Mouse (Mus musculus): ENCODE data around the gene Cnpy2.
A peak's percentile ranks its signal among the peaks of the same experiment; 100 is the strongest.

The Cnpy2 gene

DNA sequence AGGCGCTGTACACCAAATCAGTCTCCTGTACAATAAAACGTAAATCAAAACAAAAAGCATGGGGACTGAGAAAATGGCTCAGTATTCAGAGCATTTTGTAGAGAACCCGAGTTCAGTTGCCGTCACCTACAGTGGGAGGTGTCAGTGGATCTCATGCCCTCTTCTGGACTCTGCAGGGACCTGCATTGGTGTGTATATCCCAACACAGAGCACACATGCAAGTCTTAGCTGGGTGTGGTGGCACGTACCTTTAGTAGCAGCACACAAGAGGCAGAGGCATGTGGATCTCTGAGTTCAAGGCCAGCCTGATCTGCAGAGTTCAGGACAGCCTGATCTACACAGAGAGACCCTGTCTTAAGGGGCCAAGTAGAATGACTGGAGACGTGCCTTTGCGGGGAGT lies 12.6 kb upstream of the Cnpy2 start:
- TF ChIP-seq GATA4 (IDR thresholded peaks at IDR 0.05; ENCODE audit: insufficient replicate concordance, low read length) = no peak

DNA sequence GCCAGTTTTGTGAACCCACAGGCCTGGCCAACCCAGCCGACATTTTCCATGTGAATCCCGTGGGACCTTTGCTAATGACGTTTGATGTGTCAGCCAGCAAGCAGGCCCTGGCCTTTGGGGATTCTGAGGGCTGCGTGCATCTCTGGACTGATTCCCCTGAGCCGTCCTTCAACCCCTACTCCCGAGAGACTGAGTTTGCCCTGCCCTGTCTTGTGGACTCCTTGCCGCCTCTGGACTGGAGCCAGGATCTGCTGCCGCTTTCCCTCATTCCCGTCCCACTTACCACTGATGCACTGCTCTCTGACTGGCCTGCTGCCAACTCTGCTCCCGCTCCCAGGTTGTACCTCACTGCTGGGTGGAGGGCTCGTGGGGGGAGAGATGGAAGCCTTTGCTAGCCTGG lies 12.1 kb upstream of the Cnpy2 start:
- no peak for TF ChIP-seq GATA4 (IDR thresholded peaks at IDR 0.05; ENCODE audit: insufficient replicate concordance, low read length)

DNA sequence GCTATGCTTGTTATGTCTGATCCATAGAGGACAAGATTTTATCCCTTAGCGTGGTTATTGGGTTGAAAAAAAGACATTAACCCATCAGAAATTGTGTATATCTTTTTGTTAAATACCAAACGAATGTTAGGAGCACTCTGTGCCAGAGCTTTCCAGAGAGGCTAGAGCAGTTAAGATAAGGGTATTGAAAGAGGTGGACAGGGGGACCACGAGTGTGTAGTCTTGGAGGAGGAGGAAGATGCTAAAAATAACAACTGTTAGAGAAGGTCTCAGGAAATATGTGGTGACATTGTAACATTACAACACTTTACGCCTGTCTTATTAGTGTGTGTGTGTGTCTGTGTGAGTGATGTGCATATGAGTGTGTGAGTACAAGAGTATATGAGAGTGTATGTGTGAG lies 11.4 kb upstream of the Cnpy2 start:
- no peak for TF ChIP-seq GATA4 (IDR thresholded peaks at IDR 0.05; ENCODE audit: insufficient replicate concordance, low read length)

DNA sequence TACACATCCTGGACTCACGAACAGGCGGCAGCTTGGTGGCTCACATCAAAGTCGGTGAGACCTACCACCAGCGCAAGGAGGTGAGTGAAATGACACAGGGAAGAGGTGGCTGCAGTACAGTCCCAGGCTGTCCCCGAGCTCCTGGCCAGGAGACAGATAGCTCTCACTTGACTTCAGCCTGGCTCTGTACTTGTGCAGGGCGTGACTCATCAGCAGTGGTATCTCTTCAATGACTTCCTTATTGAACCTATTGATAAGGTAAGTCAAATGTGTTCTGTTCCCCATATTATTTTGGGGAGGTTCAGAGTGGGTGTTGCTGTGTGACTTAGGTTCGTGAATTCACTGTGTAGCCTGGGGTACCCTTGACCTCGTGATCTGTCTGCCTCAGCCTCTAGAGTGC lies 6.7 kb upstream of the Cnpy2 start:
- no peak for TF ChIP-seq GATA4 (IDR thresholded peaks at IDR 0.05; ENCODE audit: insufficient replicate concordance, low read length)

DNA sequence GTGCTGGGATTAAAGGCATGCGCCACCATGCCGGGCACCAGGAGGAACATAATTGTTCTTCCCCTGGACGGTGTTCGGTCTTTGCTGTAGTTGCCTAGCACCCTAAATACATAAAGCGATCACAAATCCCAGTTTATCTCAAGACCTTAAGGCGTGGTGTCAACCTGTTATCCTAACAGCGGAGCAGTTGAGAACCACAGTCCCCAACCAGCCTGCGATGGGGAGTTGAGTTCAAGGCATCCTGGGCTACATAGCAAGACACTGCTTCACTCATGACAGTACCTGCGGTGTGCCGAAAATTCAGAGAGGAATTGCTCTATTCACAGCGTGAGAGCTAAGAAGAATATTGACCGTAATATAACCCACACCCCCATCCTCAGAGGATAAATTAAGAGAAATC lies 618 bp upstream of the Cnpy2 start:
- no peak for TF ChIP-seq GATA4 (IDR thresholded peaks at IDR 0.05; ENCODE audit: insufficient replicate concordance, low read length)

DNA sequence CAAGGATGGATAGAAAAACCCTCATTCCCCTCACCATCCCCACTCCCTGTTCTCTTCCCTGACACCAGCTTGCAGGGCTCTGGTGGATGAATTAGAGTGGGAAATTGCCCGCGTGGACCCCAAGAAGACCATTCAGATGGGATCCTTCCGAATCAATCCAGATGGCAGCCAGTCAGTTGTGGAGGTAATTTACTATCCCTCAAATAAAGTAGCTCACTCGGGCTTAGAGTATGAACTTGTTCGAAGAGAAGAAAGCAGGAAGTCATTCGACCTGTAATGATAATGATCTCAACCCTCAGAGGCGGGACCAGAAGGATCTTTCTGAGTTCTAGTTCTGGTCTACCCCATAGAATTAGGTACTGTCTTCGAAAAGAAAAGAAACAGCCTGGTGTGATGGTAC lies 1.3 kb downstream of the Cnpy2 start:
- no peak for TF ChIP-seq GATA4 (IDR thresholded peaks at IDR 0.05; ENCODE audit: insufficient replicate concordance, low read length)

DNA sequence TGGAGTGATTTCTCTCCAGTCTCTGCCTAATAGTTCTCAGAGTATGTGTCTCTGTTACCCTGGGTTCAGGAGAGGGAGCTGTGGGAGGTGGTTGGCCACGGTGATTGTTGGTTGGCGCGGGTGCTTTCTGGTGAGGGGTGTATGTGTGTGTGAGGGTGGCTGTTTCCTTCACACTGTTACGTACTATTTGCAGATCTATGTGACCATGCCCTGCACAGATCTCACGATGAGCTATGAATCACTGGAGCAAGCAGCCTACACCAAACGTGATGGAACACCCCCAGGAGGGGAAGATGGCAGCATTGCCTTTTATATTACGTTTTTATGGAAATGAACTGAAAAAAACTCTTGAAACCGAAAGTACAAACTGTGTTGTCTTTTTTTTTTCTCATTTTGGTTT lies 4.6 kb downstream of the Cnpy2 start:
- no peak for TF ChIP-seq GATA4 (IDR thresholded peaks at IDR 0.05; ENCODE audit: insufficient replicate concordance, low read length)

DNA sequence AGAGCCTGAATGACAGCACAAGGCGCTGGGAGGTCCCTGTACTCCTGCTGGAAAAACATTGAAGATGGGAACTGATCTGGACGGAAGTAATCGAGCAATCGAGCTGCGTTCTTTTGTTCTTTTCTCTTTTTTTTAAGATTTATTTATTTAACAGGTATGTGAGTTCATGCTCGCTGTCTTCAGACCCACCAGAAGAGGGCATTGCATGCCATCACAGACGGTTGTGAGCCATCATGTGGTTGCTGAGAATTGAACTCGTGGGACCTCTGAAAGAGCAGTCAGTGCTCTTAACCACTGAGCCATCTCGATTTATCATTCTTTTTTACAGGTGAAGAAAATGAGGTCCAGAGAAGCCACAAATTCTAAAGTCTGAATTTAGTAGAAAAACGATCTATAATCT lies 5.4 kb downstream of the Cnpy2 start:
- no peak for TF ChIP-seq GATA4 (IDR thresholded peaks at IDR 0.05; ENCODE audit: insufficient replicate concordance, low read length)

DNA sequence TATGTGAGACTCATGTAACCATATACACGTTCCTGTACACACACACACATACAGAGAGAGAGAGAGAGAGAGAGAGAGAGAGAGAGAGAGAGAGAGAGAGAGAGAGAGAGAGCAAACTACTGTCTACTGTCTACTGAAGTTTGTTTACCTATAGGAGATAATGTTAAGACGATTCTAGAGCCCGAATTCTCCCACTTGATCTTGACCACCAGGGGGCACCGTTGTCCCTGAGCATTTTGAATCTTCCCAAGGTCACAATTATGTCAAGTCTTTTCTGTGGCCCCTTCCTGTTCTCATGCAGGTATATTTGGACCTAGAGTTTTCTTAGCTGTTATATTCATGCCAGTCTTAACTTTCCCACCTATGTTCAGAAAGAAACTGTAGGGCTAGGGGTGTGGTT lies 13.3 kb downstream of the Cnpy2 start:
- TF ChIP-seq GATA4 (IDR thresholded peaks at IDR 0.05; ENCODE audit: insufficient replicate concordance, low read length) = no peak

DNA sequence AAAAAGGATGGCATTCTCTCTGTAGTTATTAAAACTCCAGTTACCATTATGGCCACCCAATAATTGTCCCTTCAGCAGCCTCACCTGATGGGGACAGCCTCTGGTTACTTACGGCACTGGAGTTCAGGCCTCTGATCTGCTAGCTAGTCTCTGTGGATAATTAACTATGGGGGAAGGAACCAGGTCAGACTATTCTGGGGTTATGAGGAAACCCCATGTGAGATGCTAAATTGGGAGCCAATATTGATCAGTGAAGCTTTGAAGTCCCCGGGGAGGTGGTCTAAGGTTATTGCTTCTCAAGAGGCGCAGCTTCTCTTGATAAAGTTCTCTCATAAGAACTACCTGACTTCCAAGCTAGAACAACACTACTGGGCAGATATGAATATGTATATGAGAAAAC lies 13.9 kb downstream of the Cnpy2 start:
- no peak for TF ChIP-seq GATA4 (IDR thresholded peaks at IDR 0.05; ENCODE audit: insufficient replicate concordance, low read length)

DNA sequence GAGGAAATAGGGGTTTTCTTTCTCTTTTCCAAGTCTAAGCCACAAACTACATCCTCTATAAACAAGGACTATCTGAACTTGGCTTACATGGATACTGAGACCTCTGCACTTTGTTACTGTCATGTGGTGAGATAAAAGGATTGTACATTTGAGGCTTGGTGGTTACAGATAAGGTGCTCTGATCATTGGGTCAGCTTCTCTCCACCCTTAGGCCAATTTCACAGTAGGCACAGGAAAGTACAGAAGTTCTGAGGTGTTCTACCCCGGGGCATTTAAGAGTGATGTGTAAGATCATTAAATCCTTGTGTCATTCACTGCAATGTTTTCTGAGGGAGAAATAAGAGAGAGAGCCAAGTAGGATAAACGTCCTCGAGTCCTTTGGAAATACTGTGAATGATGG lies 14.3 kb downstream of the Cnpy2 start:
- peak; percentile 68; the same call in 1 of the 2 replicates for TF ChIP-seq GATA4 (IDR thresholded peaks at IDR 0.05; ENCODE audit: insufficient replicate concordance, low read length)

DNA sequence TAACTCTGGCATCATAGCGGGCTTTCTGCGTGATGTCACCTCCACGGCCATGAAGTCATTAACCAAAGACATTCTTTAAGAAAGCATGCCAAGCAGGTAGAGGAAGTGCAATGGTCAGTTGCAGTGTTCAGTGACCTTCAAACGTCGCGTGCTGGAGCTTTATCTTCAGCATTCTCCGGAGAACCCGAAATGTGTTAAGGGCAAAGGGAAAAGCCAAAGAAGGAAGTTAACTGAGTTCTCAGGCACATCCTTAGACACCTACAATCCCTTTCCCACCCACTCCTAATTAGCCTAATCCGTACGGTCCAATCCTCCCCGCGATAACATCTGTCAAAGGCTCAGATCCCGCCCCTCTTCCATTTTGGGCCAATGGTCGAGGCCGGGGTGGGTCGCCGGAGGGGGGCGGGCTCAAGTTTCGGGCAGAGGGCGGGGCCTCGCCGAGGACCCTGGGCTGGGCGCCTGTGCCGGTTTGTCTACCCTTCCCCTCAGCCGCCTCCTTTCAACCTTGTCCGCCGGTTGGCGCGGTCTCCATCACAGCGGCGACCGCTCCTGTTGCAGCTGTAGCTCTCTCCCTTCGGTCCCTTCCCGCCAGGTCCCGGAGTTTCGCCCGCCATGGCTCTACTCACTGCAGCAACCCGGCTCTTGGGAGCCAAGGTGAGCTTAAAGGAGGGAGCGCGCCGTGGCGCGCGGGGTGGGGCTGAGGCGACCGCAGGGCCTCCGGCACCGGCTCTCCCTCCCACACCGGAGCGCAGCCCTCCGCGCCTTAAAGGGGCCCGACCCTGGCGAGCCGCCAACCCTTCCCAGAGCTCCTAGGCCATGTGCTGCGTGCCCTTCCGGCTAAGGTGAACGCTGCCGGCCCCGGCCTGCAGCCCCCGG lies 15.3 kb downstream of the Cnpy2 start, which contains the start of gene Cs:
TSS of gene Cs (plus strand) at position 429 of the 876 bp plus-strand sequence.
- no peak for TF ChIP-seq GATA4 (IDR thresholded peaks at IDR 0.05; ENCODE audit: insufficient replicate concordance, low read length)

DNA sequence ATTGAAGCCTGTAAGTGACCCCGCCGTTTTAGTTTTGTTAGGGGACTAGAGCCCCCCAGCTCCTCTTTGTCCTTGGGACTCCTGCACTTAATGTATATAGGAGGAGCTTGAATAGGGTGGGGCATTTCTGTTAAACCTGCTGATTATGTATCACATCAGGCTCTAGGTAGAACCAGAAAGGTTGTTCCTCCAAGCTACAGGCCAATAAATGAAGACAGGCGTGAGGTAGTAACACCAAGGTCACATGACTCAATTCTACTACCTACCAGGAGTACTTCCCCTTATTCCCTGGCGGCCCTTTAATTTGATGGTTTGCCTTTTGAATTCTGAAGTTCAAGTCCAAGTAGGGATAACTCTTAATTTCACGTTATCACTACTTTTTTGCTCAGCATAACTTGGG lies 16.2 kb downstream of the Cnpy2 start:
- TF ChIP-seq GATA4 (IDR thresholded peaks at IDR 0.05; ENCODE audit: insufficient replicate concordance, low read length) = no peak

DNA sequence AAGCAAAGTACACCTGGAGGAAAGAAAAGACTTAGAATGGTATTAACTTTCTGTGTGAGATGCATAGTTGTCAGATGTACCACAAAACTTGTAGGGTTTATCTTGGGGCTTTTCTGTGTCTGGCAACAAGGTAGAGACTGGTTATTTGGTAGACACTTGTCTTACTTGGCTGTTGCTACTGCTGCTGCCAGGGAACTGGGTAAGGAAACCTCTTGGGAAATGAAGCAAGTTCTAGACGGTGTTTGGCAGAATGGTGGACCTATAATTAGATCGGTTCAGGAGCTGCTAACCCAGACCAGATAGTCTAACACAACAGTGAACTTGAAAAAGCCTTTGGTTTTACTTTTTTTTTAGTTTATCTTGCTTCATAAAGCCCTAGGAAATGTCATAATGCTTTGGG lies 16.7 kb downstream of the Cnpy2 start:
- no peak for TF ChIP-seq GATA4 (IDR thresholded peaks at IDR 0.05; ENCODE audit: insufficient replicate concordance, low read length)

DNA sequence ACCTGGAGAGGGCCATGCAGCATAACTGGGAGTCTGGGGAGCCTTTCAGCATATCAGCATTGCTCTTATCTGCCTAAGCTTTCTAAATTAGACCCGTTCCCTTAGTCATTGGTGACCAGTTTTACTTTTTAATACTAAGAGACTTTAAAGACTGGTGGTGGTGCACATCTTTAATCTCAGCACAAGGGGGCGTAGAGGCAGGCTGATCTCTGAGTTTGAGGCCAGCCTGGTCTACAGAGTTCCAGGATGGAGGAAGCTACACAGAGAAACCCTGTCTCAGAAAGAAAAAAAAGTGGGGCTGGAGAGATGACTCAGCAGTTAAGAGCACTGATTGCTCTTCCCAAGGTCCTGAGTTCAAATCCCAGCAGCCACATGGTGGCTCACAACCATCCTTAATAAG lies 18.0 kb downstream of the Cnpy2 start:
- TF ChIP-seq GATA4 (IDR thresholded peaks at IDR 0.05; ENCODE audit: insufficient replicate concordance, low read length) = no peak

DNA sequence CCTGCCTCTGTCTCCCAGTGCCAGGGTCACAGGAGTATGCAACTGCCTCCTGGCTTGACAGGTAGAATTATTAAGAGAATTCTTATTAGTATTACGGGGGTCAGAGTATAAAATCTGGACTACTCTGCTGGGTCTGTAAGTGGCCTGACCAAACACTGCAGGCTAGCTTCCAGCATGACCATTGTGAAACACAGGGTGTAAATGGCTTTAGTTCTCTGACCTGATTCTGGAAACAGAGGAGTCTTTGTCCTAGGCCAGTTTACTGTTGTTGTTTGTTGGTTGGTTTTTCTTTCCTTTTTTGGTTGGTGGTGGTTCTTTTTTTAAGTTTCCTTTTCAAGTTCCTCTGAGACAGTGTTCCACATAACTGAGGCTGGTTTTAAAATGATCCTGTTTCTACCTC lies 21.2 kb downstream of the Cnpy2 start:
- TF ChIP-seq GATA4 (IDR thresholded peaks at IDR 0.05; ENCODE audit: insufficient replicate concordance, low read length) = no peak

All from liver, adult (tissue).